Mouse (Mus musculus) layer of hippocampus, adult 6 months (tissue): ENCODE results near the gene Tmem95. TPM values are rescaled to one million over a fixed set of nuclear protein-coding genes. Genes with fewer than 3 reads are reported as not detected.

Experiments
- long read RNA-seq, 2 experiments: library from polyadenylated mRNA; unstranded; transcript quantifications; one replicate each; pipeline ENCODE4 v2.0.0; 2019 to 2020
- microRNA-seq: library from miRNA; unstranded; fragments of <30 nt; microRNA quantifications from one replicate; pipeline ENCODE4 v1.2.0, GENCODE M21; 2020
- polyA plus RNA-seq: library from polyadenylated mRNA; unstranded; fragments of <200 nt; fragmentation: Nextera tagmentation; gene quantifications from 2 replicates; pipeline ENCODE4 v1.2.3, GENCODE M21; 2021

Tmem95 gene
- polyA plus RNA-seq: not detected in 2 replicates
- long read RNA-seq, experiment 1: 0 reads
- long read RNA-seq, experiment 2: 0 reads

DNA sequence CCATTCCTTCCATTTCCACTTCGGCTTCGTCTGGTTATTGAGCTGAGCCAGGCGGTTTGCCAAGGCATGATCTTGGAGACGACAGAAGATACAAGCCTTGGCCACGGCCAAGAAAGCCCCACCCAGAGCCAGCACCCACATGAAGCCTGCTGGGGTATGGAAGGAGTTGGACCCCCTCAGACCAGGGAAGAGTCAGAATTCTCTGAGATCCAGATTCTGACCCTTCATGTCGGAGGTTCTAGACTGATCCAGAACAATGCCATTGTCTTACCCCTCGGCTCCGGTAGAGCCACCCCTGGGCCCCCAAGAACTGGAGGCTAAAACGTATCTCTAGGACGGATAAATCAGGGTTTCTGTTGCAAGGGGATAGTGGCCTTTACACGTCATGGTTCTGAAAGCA lies at the start of gene Tmem95:
Gene Tmem95, minus strand, starts transcription at position 141 of the 400 bp plus-strand sequence.

DNA sequence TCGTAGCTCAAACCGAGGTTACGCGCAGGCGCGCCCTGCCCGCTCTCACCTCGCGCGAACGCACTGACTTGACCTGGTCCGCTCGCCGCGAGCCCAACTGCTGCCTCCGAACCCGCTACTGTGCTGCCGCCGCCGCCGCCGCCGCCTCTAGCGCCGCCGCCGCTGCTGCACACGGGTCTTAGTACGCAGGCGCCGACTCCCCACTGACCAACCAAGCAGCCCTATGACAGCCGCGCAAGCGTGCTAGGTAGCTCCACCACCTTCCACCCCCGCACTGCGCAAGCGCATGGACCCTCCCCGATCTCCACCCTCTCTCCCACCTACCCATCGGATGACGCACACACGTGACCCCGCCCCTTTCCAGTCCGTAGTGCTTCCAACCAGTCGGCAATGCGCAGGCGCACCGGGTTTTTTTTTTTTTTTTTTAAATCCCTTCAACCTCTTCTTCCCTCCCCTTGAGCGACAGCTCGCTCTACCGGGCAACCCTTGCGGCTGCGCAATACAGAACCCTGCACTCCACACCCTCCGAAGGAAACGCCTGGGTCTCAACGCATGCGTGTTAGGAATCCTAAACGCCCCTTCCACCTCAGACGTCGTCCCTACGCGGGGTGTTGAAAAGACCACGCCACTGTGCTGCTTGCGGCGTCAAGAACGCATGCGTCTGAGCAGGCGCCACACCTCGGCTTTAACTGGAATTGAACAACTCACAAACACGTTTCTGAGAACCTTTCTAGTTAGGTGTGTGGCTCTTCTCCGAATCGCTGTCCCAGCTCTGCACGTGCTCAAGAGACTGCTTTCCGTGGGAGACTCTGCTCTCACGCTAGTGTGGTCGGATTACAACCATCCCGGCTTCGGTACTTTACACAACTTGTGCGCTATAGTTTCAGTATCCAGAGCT lies 43.5 kb upstream of the Tmem95 start, which contains the start of gene Eif5a:
Gene Eif5a, minus strand, starts transcription at position 845 of the 898 bp plus-strand sequence.

DNA sequence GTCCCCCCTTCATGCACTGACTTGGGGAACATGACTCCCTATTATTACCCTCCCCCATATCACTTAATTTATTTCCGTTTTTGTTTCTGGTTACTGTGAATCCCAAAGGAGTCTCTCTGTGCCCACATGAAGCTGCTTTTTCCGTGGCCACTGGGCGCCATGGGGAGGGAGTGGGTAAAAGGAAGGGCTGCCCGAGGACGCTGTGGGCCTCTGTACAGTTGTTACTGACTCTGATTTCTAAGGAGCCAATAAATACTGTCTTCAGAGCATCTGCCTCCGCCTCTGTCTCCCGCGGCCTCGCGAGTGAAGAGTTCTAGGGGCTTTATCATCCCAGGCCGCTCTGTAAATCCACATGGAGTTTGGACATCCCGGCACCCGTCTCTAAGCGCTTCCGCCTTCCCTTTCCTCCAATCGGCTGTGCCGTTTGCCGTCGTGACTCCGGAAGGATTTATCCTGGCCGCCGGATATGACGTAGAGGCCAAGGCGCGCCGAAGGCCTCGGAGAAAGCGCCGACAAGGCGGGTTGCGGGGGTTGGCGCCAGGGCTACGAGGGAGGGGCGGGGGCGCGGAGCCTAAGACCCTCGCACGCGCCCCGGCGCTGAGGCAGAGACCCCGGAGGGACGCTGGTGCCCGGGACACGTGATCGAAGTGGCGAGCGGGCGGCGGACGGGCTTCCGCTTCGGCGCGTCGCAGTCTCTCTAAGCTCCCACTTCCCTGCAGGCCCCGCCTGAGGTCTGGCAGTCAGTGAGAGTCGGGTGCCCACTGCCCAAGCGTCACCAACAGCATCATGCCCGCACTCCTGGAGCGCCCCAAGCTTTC lies 35.9 kb upstream of the Tmem95 start, which contains the start of gene Gps2:
Gene Gps2, plus strand, starts transcription at position 335 of the 818 bp plus-strand sequence.

DNA sequence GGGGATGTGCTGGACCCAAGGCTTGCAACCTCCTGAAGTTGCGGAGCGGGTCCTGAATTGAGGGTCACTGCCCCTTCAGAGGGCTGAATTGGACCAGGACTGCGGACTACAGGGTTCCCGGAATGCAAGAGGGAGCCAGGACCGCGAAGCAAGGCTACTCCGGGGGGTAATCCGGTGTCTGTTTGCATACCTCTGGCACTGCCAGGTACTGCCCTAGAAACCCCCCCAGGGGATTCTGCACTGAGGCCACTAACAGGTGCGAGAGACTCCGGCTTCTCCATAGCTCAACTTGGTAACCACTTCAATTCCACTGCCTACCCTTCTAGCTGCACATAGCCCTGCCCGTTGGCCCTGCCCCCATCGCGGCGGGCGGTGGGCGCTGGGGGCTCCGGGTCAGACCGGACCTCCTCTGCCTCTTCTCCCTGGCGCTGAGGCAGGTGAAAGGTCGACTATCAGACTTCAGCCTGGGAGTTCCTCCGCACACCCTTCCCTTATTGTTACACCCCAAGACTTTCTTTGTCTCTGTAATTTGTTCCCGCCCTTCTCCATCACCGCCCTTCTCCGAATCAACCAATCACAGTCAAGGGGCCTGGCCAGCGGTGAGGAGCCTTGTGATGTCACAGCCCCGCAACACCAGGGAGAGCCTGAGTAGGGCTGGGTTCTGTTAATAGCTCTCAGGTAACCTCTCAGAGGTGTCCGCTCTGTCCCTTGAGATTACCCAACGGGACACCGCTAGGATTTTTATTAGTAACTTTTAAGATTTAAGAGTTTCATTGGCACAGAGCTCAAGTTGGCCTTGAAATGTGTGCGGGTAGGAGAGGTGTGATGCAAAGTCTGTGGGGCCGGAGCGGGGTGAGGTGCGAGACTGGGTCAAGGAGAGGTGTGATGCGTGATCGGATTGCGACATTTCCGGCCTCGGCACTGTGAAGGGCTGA lies 22.9 kb upstream of the Tmem95 start, which contains the start of the genes 2810408A11Rik and Neurl4:
Gene 2810408A11Rik, minus strand, starts transcription at position 517 of the 935 bp plus-strand sequence.
Gene Neurl4, plus strand, starts transcription at position 602 of the 935 bp plus-strand sequence.

GRCm38 (mm10) chr11:69895291-69895690 lies 17.5 kb upstream of the Tmem95 start, which contains the start of gene Acap1:
Acap1 (minus strand) TSS chr11:69895539.

DNA sequence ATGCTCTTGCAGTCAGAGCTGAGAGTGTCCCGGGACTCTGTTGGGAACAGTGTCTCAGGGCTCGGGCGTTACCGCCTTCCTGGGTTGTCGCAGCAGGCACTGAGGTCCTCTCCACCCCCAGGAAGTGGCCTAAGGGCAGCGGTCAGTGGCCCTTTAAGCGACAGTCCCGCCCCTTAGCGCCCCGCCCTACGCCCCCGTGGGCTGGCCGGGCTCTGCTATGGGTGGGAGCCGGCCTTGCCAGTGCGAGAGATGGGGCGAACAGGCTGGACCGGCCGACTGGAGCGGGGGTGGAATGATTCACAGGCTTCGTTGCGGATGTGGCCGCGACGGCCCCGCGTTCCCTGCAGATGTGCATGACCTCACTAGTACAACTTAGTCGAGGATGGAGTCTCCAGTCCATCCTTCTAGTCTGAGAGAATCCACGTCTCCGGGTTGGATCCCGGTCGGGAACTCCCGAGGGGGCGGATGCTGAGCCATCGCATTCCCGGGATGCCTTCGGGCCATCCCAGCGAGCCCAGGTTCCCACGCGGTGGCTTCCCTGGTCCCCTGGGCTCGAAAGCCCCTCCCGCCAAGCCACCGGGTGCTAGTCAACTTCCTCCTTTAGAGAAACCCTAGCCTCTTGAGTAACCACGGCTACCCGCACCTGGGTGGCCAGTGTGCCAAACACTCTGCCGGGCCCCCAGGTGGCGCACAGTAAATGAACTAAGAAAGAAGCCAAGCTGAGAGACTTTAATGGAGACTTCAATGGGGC lies 3.2 kb upstream of the Tmem95 start, which contains the start of gene Kctd11:
Gene Kctd11, minus strand, starts transcription at position 554 of the 751 bp plus-strand sequence.

GRCm38 (mm10) chr11:69858113-69858998 lies 19.5 kb downstream of the Tmem95 start, which contains the start of gene Tnk1:
Tnk1 (minus strand) TSS chr11:69858730.

GRCm38 (mm10) chr11:69846198-69846680 lies 31.6 kb downstream of the Tmem95 start, which contains the start of gene Plscr3:
Plscr3 (plus strand) TSS chr11:69846376.

GRCm38 (mm10) chr11:69837952-69838713 lies 39.7 kb downstream of the Tmem95 start, which contains the start of gene Tmem256:
Tmem256 (plus strand) TSS chr11:69838514.

GRCm38 (mm10) chr11:69837604-69837951 lies 40.2 kb downstream of the Tmem95 start, which contains the start of gene Nlgn2:
Nlgn2 (minus strand) TSS chr11:69837784.

Small RNA genes lying within 50 kb of the gene (microRNA-seq; reads per million reads assigned to microRNA genes)
- not detected for gene Mir6924

Other genes starting within 250 kb of the Tmem95 start
- gene Fxr2, start 245.0 kb downstream of the Tmem95 start, polyA plus RNA-seq: 6.9 and 7.9 TPM in 2 replicates
- 0.16 TPM in 1 of 2 replicates, not detected in the other for gene Sox15, start 222.7 kb downstream of the Tmem95 start, polyA plus RNA-seq
- gene Mpdu1, start 215.4 kb downstream of the Tmem95 start, polyA plus RNA-seq: 94.9 and 96.8 TPM in 2 replicates
- gene Cd68, start 211.9 kb downstream of the Tmem95 start, polyA plus RNA-seq: 18.4 and 22.2 TPM in 2 replicates
- 177 and 178 TPM in 2 replicates for gene Eif4a1, start 205.6 kb downstream of the Tmem95 start, polyA plus RNA-seq
- 14.3 and 15.8 TPM in 2 replicates for gene Senp3, start 195.9 kb downstream of the Tmem95 start, polyA plus RNA-seq
- 3.6 and 4.5 TPM in 2 replicates for gene Tnfsf13, start 192.2 kb downstream of the Tmem95 start, polyA plus RNA-seq
- 2.8 and 3.4 TPM in 2 replicates for gene Tnfsf12, start 182.2 kb downstream of the Tmem95 start, polyA plus RNA-seq
- gene Tnfsfm13, start 181.9 kb downstream of the Tmem95 start, polyA plus RNA-seq: 1.9 and 2.8 TPM in 2 replicates
- 6.6 and 7.7 TPM in 2 replicates for gene Polr2a, start 119.4 kb downstream of the Tmem95 start, polyA plus RNA-seq
- gene Slc35g3, start 116.0 kb downstream of the Tmem95 start, polyA plus RNA-seq: 0.19 TPM in 1 of 2 replicates, not detected in the other
- gene Zbtb4, start 112.1 kb downstream of the Tmem95 start, polyA plus RNA-seq: 4.4 and 5.5 TPM in 2 replicates
- 0.25 and 0.46 TPM in 2 replicates for gene Chrnb1, start 82.1 kb downstream of the Tmem95 start, polyA plus RNA-seq
- 3.7 and 3.9 TPM in 2 replicates for gene Fgf11, start 76.2 kb downstream of the Tmem95 start, polyA plus RNA-seq
- 0.40 and 1.9 TPM in 2 replicates for gene Tmem102, start 72.4 kb downstream of the Tmem95 start, polyA plus RNA-seq
- gene Gm39566, start 62.7 kb downstream of the Tmem95 start, polyA plus RNA-seq: not detected in 2 replicates
- gene Spem2, start 59.6 kb downstream of the Tmem95 start, polyA plus RNA-seq: not detected in 2 replicates
- gene Spem1, start 55.8 kb downstream of the Tmem95 start, polyA plus RNA-seq: not detected in 2 replicates
- 10.5 and 10.6 TPM in 2 replicates for gene Nlgn2, start 40.2 kb downstream of the Tmem95 start, polyA plus RNA-seq
- gene Tmem256, start 39.5 kb downstream of the Tmem95 start, polyA plus RNA-seq: 460 and 516 TPM in 2 replicates
- gene Plscr3, start 31.6 kb downstream of the Tmem95 start, polyA plus RNA-seq: 5.0 and 5.4 TPM in 2 replicates
- gene Tnk1, start 19.3 kb downstream of the Tmem95 start, polyA plus RNA-seq: not detected in 2 replicates
- 0.63 and 0.64 TPM in 2 replicates for gene Kctd11, start 3.4 kb upstream of the Tmem95 start, polyA plus RNA-seq
- gene Acap1, start 17.5 kb upstream of the Tmem95 start, polyA plus RNA-seq: not detected in 2 replicates
- 0.24 and 0.34 TPM in 2 replicates for gene 2810408A11Rik, start 23.0 kb upstream of the Tmem95 start, polyA plus RNA-seq
- 9.8 and 12.3 TPM in 2 replicates for gene Neurl4, start 23.1 kb upstream of the Tmem95 start, polyA plus RNA-seq
- gene Gps2, start 35.9 kb upstream of the Tmem95 start, polyA plus RNA-seq: 20.7 and 21.7 TPM in 2 replicates
- gene Eif5a, start 43.9 kb upstream of the Tmem95 start, polyA plus RNA-seq: 766 and 767 TPM in 2 replicates
- 0.35 TPM in 1 of 2 replicates, not detected in the other for gene Ybx2, start 57.8 kb upstream of the Tmem95 start, polyA plus RNA-seq
- gene Slc2a4, start 70.2 kb upstream of the Tmem95 start, polyA plus RNA-seq: 0.43 and 0.93 TPM in 2 replicates
- gene Cldn7, start 86.8 kb upstream of the Tmem95 start, polyA plus RNA-seq: not detected in 2 replicates
- 15.1 and 15.6 TPM in 2 replicates for gene Ctdnep1, start 103.1 kb upstream of the Tmem95 start, polyA plus RNA-seq
- gene Elp5, start 104.5 kb upstream of the Tmem95 start, polyA plus RNA-seq: 101 and 106 TPM in 2 replicates
- gene Gabarap, start 113.1 kb upstream of the Tmem95 start, polyA plus RNA-seq: 359 and 408 TPM in 2 replicates
- 8.8 and 10.5 TPM in 2 replicates for gene Phf23, start 117.8 kb upstream of the Tmem95 start, polyA plus RNA-seq
- 1.4 and 1.7 TPM in 2 replicates for gene Dvl2, start 122.6 kb upstream of the Tmem95 start, polyA plus RNA-seq
- gene Acadvl, start 137.4 kb upstream of the Tmem95 start, polyA plus RNA-seq: 61.5 and 64.6 TPM in 2 replicates
- 64.5 and 70.1 TPM in 2 replicates for gene Dlg4, start 138.9 kb upstream of the Tmem95 start, polyA plus RNA-seq
- 0.48 and 2.2 TPM in 2 replicates for gene Asgr1, start 176.1 kb upstream of the Tmem95 start, polyA plus RNA-seq
- gene Asgr2, start 214.6 kb upstream of the Tmem95 start, polyA plus RNA-seq: not detected in 2 replicates